Mouse (Mus musculus) lung, embryonic 14.5 days (tissue): ENCODE data around the gene Dnah8. TPM values are rescaled to one million over a fixed set of nuclear protein-coding genes. Genes with fewer than 3 reads are reported as not detected.

Experiments used
- ATAC-seq: fragments of 200-750 bp; cut with Nextera tagmentation; 2 replicates; pipeline ENCODE4 v1.8.0; 2017; ENCODE audit warnings: mild to moderate bottlenecking, moderate TSS enrichment, moderate library complexity; ENCODE audit not compliant: insufficient read depth
- DNase-seq: peaks from one replicate; pipeline ENCODE4 v3.0.0-alpha.2; 2015
- H3K27ac ChIP-seq: fragments of 300-500 bp; sonication (generic); 2 replicates; pipeline ENCODE4 v1.5.1; 2014; ENCODE audit warnings: low read depth, mild to moderate bottlenecking, moderate library complexity
- H3K27me3 ChIP-seq: fragments of 300-500 bp; sonication (generic); 2 replicates; pipeline ENCODE4 v1.6.1; 2014; ENCODE audit warnings: low read length, control low read depth; ENCODE audit not compliant: insufficient read depth
- H3K36me3 ChIP-seq: fragments of 300-500 bp; sonication (generic); 2 replicates; pipeline ENCODE4 v1.6.1; 2014; ENCODE audit warnings: control low read depth; ENCODE audit not compliant: insufficient read depth
- H3K4me1 ChIP-seq: fragments of 300-500 bp; sonication (generic); 2 replicates; pipeline ENCODE4 v1.6.1; 2014; ENCODE audit warnings: antibody characterized with exemption, control low read depth; ENCODE audit not compliant: insufficient read depth
- H3K4me2 ChIP-seq: fragments of 300-500 bp; sonication (generic); 2 replicates; pipeline ENCODE4 v1.6.1; 2014; ENCODE audit warnings: mild to moderate bottlenecking
- H3K4me3 ChIP-seq: fragments of 300-500 bp; sonication (generic); 2 replicates; pipeline ENCODE4 v1.5.1; 2014; ENCODE audit warnings: low read depth, low read length
- H3K9ac ChIP-seq: fragments of 300-500 bp; sonication (generic); 2 replicates; pipeline ENCODE4 v1.6.1; 2014
- H3K9me3 ChIP-seq: fragments of 300-500 bp; sonication (generic); 2 replicates; pipeline ENCODE4 v1.6.1; 2016; ENCODE audit warnings: low read depth, low read length, control low read depth
- CTCF ChIP-seq: IDR thresholded peaks from 2 replicates; pipeline ENCODE4 v1.5.1; 2016; ENCODE audit warnings: antibody characterized with exemption, low read depth
- WGBS: fragments of 180-500 bp; shearing (Covaris S2); extraction: QIAGEN DNeasy Blood & Tissue Kit; methylation state at CpG from one replicate; pipeline ENCODE4 v1.1.7; 2014; 5-methylcytosine and 5-hydroxymethylcytosine counted together
- polyA plus RNA-seq: library from polyadenylated mRNA; unstranded; fragments of >200 nt; fragmentation: Nextera tagmentation; extraction: Ambion mirVana; gene quantifications from 2 replicates; pipeline ENCODE4 v1.2.1, GENCODE M21; 2014

Dnah8 gene
- polyA plus RNA-seq, 1 experiment from 2014 or later: 4.7 TPM

DNA sequence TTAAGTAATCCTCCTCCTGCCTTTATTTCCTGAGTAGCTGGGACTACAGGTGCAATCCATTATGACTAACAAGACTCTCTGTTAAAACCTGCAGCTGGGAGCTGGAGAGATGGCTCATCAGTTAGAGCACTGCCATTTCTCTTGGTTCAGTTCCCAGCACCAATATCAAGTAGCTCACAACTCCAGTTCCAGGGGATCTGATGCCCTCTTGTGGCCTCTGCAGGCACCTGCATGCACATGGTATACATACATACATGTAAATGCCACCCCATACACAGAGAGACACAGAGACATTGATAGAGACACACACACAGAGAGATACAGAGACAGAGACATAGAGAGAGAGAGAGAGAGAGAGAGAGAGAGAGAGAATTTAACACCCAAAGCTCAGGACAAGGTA, 228.2 kb downstream of the Dnah8 start:
- no peak overlapping the region for H3K4me3 ChIP-seq
- no peak overlapping the region for H3K4me2 ChIP-seq
- H3K9ac ChIP-seq: no peak overlapping the region
- H3K4me1 ChIP-seq: no peaks in the 10 kb centered on the region
- no peaks in the 10 kb centered on the region for H3K9me3 ChIP-seq
- H3K36me3 ChIP-seq: no peaks in the 10 kb centered on the region
- no peak for TF ChIP-seq CTCF
- DNase-seq (no peak), ATAC-seq (no peak)
- H3K27me3 ChIP-seq: no peaks in the 10 kb centered on the region
- no peak overlapping the region for H3K27ac ChIP-seq

DNA sequence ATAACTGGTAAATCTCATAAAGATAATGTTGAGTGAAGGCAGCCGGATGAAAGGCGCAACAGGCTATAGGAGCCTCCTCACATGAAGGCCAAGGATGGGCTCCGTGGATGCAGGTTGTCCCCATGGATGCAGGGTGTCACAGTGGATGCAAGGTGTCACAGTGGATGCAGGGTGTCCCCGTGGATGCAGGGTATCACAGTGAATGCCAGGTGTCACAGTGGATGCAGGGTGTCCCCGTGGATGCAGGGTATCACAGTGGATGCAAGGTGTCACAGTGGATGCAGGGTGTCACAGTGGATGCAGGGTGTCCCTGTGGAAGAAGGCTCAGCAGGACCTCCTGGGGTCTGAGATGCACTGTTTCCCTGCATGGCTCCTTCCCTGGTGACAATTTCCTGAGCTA, 233.2 kb downstream of the Dnah8 start:
- Histone ChIP-seq H3K4me2 (no peak overlapping the region), H3K27me3 (no peaks in the 10 kb centered on the region), H3K36me3 (no peaks in the 10 kb centered on the region), H3K9me3 (no peaks in the 10 kb centered on the region), H3K4me1 (no peaks in the 10 kb centered on the region), H3K27ac (no peak overlapping the region), H3K4me3 (no peak overlapping the region), H3K9ac (no peak overlapping the region)
- DNase-seq (no peak), ATAC-seq (no peak)
- 89% methylated on average over 5 of the region's 5 CpGs for WGBS
- no peak for TF ChIP-seq CTCF

DNA sequence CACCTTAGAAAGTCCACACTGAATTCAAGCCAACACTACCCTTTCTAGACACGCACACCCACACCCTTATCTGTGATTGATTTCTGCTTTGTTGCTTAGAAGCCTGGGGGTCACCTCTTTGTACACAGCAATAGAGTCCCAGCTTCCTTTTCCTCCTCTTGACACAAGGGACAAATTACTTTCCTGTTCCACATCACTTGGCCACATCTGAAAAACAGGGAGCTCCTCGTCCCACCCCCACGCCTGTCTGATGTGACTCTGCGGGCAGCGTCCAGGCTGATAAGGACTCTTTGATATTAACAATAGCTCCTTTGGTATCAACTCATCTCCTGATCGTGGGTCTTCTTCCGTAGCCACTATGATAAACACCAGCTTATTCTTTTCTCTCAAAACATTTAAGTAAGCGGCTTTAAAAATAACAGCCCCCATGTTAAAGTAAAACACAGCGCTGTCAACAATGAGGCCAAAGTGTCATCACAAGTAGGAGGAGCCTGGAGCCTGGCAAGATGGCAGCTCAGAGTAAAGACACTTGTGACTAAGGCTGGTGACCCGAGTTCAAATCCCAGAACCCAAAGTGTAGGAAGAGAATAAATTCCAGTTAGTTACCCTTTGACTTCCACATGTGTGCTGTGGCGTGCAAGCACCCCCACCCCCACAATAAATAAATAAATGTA, 234.6 kb downstream of the Dnah8 start:
- Histone ChIP-seq H3K36me3 (no peaks in the 10 kb centered on the region), H3K4me3 (no peak overlapping the region), H3K4me1 (no peaks in the 10 kb centered on the region), H3K4me2 (no peak overlapping the region), H3K9ac (no peak overlapping the region), H3K27ac (no peak overlapping the region), H3K27me3 (no peaks in the 10 kb centered on the region), H3K9me3 (no peaks in the 10 kb centered on the region)
- WGBS: 31% methylated on average over 11 of the region's 11 CpGs
- DNase-seq: peak; percentile 48
- no peak for TF ChIP-seq CTCF
- ATAC-seq: no peak

DNA sequence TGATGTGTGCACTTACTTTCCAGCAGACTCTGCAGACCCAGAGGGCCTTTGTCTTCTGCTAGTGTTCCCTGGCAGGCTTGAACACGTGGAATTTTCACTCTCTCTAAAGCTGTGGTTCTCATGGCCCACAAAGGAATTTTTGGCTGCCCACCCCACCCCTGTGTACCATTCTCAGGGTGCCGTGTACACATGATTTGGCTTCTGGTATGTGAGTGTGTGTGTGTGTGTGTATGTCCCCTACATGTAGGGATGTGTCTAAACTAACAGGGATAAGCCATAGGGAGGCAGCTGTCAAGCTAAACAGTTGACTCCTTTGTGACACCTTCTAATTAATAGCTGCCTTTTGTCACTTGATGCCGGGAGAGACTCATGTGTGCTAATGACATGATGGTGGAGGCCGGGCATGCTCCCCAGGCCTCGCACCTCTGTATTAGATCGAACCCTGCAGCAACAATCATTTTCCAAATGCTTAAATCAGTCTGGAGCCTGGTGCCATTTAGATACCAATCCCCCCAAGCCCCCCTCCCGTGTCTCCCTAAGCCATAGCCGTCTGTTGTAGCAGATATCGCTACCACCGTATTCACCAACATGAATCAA, 235.9 kb downstream of the Dnah8 start:
- no peaks in the 10 kb centered on the region for H3K27me3 ChIP-seq
- H3K4me2 ChIP-seq: no peak overlapping the region
- DNase-seq: no peak
- no peaks in the 10 kb centered on the region for H3K4me1 ChIP-seq
- H3K9me3 ChIP-seq: no peaks in the 10 kb centered on the region
- ATAC-seq: 0 out of 2 replicates have a peak, but pooled peaks have one; percentile 8
- H3K27ac ChIP-seq: no peak overlapping the region
- H3K4me3 ChIP-seq: no peak overlapping the region
- no peak overlapping the region for H3K9ac ChIP-seq
- TF ChIP-seq CTCF: no peak
- WGBS: 52% methylated on average over 10 of the region's 10 CpGs
- no peaks in the 10 kb centered on the region for H3K36me3 ChIP-seq

DNA sequence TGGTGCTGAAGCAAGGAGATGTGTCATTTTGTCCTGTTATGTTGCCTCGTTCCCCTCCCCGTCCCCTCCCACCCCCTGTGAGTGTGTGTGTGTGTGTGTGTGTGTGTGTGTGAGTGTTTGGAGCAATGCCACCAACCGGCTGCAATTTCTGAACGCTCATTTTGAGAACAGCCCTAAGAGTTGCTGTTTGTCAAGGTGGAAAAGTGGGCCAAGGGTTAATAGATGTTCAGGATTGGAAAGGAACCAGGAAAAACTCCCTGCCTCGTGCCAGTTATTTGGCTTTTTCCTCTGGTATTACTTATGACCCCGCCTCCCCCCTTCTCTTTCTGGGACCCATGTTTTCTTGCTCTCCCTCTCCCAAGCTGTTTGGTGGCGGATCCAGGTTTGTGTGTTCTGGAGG, 236.5 kb downstream of the Dnah8 start:
- H3K4me1 ChIP-seq: no peaks in the 10 kb centered on the region
- H3K9ac ChIP-seq: no peak overlapping the region
- H3K4me2 ChIP-seq: no peak overlapping the region
- H3K4me3 ChIP-seq: no peak overlapping the region
- ATAC-seq (no peak), DNase-seq (peak; percentile 21)
- TF ChIP-seq CTCF: no peak
- H3K9me3 ChIP-seq: no peaks in the 10 kb centered on the region
- no peaks in the 10 kb centered on the region for H3K36me3 ChIP-seq
- 44% methylated on average over 7 of the region's 7 CpGs for WGBS
- H3K27me3 ChIP-seq: no peaks in the 10 kb centered on the region
- H3K27ac ChIP-seq: no peak overlapping the region

DNA sequence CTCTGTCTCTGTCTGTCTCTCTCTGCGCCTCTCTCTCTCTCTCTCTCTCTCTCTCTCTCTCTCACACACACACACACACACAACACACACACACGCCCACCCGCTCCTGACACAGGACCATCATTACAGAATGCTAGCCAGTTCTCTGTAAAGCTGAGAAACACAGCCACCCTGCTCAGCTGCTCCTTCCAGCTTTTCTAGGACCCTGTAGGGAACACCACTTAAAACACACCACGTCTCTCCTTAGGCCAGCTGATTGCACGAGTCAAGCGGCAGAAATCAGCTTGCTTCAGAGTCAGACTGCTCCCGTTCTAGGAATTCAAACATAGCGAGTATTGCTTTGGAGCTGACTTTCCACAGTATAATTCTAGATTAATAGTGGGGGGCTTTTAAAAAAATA, 242.1 kb downstream of the Dnah8 start:
- Histone ChIP-seq H3K9ac (no peak overlapping the region), H3K27me3 (no peaks in the 10 kb centered on the region), H3K4me1 (no peaks in the 10 kb centered on the region), H3K36me3 (no peaks in the 10 kb centered on the region), H3K9me3 (no peaks in the 10 kb centered on the region), H3K4me2 (no peak overlapping the region), H3K27ac (no peak overlapping the region), H3K4me3 (no peak overlapping the region)
- WGBS: 59% methylated on average over 8 of the region's 8 CpGs
- no peak for DNase-seq
- no peak for TF ChIP-seq CTCF
- ATAC-seq: no peak

DNA sequence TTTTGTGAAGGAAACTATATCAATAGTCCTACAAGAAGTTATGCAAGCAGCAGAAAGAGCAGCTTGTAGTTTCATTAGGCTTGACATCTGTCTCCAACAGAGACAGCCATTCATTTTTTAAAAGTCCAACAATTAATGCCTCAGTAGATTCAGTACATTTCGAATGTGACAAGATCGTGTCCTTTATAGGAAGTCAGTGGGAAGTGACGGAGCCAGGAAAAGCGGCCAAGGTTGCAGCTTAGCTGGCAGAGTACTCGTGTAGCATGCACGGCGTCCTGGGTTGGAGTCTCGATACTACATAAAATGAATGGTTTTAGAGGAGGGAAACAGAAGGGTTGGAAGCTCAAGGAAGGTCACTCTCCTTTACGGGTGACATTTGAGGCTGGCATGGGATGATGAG, 242.8 kb downstream of the Dnah8 start:
- Histone ChIP-seq H3K36me3 (no peaks in the 10 kb centered on the region), H3K4me3 (no peak overlapping the region), H3K9me3 (no peaks in the 10 kb centered on the region), H3K4me2 (no peak overlapping the region), H3K27me3 (no peaks in the 10 kb centered on the region), H3K9ac (no peak overlapping the region), H3K4me1 (no peaks in the 10 kb centered on the region), H3K27ac (no peak overlapping the region)
- 64% methylated on average over 9 of the region's 9 CpGs for WGBS
- DNase-seq (peak; percentile 22), ATAC-seq (no peak)
- TF ChIP-seq CTCF: no peak
